Mouse (Mus musculus) hematopoietic stem cell, adult 5-6 weeks (primary cell): Measurements from ENCODE around the gene Gpr107. TPM values are rescaled to one million over a fixed set of nuclear protein-coding genes. Genes with fewer than 3 reads are reported as not detected.
"Not testable (repeated sequence)": the region's sequence is repeated elsewhere in the genome, so short reads cannot be mapped to it uniquely, and the experiment has no call there.

Source experiments
- ATAC-seq, 2 experiments: fragments of 125-278 bp in 1 of 2; replicated peaks in 1 of 2; 2 replicates each; pipeline ENCODE4 v1.8.0; 2016 to 2017; ENCODE audit warnings: inconsistent platforms in 2 of 2, mild to moderate bottlenecking in 2 of 2, moderate number of reproducible peaks in 2 of 2, low read depth in 1 of 2, moderate TSS enrichment in 1 of 2; ENCODE audit not compliant: low FRiP score in 2 of 2, poor library complexity in 2 of 2, severe bottlenecking in 2 of 2, insufficient read depth in 1 of 2, low TSS enrichment in 1 of 2
- total RNA-seq: library from RNA; stranded (forward); fragments of 172-1452, 232-1000 nt; gene quantifications from 2 replicates; pipeline ENCODE4 v1.2.3, GENCODE M21; 2017

Gene Gpr107
- total RNA-seq, 1 experiment from 2014 or later = 11.8 TPM

GRCm38 (mm10) chr2:31172536-31172935, 20.4 kb downstream of the Gpr107 start:
- ATAC-seq = no peak

DNA sequence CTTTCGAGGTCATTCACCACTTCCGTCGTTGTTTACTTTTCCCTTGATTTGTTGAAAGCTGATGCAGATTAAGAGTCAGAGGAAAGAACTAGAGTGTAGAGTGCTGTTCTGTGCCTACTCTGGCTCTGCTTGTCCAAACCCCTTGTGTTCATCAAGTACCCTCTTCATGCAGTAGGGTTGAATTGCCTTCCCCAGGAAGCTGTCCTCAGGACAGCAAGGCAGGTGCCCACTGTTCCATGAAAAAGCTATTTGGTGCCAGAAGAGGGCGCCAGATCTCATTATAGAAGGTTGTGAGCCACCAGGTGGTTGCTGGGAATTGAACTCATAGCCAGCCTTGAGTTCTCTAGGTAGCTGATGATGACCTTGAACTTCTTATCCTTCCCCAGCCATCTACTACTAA, 21.2 kb downstream of the Gpr107 start:
- no peak for ATAC-seq

GRCm38 (mm10) chr2:31178593-31178992, 26.5 kb downstream of the Gpr107 start:
- ATAC-seq = not testable (repeated sequence)

DNA sequence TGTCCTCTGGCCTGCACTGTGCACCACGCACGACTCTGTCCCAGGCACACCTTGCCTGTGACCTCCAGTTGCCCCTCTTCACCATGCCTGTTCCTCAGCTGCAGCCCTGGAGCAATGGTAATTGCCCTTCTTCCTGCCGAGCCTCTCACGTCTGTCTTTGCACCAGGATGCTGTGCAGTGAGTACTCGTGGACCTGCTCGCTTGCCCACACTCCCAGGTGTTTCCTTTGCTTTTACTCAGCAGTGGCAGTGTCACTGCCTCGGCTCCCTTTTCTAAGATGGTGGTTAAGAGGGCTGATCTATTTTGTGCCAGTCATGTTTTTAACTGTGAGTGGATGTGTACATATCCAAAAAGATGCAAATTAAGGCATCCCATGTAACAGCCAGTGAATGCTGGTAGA, 27.4 kb downstream of the Gpr107 start:
- peak; percentile 46 to 62; a peak in 2 of 4 replicates for ATAC-seq

GRCm38 (mm10) chr2:31180081-31180551, 28.0 kb downstream of the Gpr107 start:
- ATAC-seq = no peak

GRCm38 (mm10) chr2:31182786-31183330, 30.7 kb downstream of the Gpr107 start:
- ATAC-seq = no peak

DNA sequence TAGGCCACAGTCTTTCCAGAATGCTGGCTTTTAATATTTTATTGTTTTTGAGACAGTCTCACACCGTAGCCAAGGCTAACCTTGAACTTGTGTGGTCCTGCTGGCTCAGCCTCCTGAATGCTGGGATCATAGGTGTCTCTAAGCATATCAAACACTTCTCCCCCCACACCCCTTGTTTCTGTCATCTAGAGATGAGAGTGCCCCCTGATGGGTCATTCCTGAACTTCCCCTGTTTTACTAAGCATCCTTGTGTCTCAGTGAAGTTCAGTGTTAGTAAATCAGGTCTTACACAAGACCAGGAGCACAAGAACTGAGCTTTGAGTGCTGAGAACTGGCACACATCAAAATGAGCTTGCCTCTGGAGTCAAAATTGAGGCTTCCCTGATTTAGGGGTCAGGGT, 31.7 kb downstream of the Gpr107 start:
- no peak for ATAC-seq

GRCm38 (mm10) chr2:31188691-31189090, 36.6 kb downstream of the Gpr107 start:
- no peak for ATAC-seq

DNA sequence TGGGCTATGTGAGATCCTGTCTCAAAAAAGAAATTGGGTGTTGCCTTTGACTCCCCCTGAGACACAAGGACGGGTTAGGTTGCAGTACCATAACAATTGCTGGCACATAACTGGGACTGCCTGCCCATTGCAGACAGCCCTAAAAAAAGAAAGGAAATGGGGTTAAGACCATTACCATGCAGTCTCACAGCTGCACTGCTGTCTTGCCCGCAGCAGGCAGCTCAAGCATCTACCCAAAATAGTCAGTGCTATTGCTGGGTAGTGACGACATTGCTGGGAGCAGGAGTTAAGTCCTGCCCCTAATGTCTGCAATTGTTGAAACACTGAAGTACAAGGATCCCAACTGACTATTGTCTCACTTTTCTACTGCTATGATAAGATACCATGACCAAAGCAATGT, 37.5 kb downstream of the Gpr107 start:
- ATAC-seq = no peak

- ATAC-seq = no peak
These were observed 39.6 kb downstream of the Gpr107 start for GRCm38 (mm10) chr2:31191765-31192164.

- ATAC-seq = peak; percentile 67 to 77
These were observed 42.4 kb downstream of the Gpr107 start for GRCm38 (mm10) chr2:31194356-31195021.

- no peak for ATAC-seq
These were observed 46.5 kb downstream of the Gpr107 start for GRCm38 (mm10) chr2:31198621-31199020.

DNA sequence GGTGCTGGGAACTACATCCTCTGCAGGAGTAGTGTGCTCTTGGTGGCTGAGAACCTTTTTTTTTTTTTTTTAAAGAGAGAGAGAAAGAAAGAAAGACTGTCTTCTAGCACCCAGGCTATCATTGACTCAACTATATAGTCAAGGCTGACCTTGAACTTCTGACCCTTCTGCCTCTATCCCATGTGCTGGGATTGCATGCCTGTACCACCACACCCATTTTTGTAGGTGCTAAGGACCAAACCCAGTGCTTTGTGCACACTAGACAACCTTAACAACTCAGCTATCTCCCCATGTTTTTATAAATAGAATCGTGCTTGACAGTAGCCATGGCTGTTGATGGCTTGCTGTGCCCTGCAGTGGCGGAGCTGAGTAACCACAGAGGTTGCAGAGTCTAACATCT, 47.9 kb downstream of the Gpr107 start:
- ATAC-seq = no peak

- no peak for ATAC-seq
These were observed 49.7 kb downstream of the Gpr107 start for GRCm38 (mm10) chr2:31201851-31202250.

DNA sequence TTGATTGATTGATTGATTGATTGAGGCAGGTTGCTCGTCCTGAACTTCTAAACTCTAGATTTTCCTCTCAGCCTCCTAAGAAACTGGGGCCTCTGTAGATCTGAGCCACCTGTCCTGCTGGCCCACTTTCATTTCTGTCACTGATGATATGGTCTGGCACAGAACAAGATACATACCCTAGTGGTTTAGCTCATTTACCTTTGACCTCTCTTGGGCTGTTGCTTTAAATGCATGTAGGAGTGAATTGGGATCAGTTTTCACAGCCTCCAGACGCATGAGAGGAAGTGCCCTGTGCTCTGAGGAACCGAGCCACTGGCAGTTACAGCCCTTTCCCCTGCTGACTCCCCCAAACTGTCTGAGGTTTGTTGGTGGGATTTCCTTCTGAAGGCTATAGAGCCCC, 50.2 kb downstream of the Gpr107 start:
- ATAC-seq = 0 out of 4 replicates have a peak, but pooled peaks of 1 of the 2 experiments have one; percentile 33

GRCm38 (mm10) chr2:31202956-31203355, 50.8 kb downstream of the Gpr107 start:
- no peak for ATAC-seq

DNA sequence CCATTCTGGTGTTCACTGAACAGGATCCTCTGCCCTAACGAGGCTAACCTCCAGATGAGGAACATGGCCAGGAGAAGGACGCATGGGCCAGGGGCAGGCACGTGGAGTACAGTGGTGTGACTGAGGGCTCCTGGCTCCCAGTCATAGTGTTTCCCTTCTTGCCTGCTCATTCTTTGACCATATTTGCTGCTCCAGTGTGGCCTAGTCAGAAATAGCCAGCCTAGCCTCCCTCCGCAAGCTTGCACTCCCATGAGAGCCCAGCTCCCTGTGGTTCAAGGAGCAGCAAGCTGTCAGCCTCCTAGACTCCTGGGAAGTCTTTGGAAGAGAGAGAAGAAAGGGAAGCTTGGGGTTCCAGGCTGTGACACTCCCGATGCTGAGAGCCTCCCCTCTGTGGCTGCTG, 52.6 kb downstream of the Gpr107 start:
- no peak for ATAC-seq

GRCm38 (mm10) chr2:31206211-31206610, 54.1 kb downstream of the Gpr107 start:
- ATAC-seq = no peak

DNA sequence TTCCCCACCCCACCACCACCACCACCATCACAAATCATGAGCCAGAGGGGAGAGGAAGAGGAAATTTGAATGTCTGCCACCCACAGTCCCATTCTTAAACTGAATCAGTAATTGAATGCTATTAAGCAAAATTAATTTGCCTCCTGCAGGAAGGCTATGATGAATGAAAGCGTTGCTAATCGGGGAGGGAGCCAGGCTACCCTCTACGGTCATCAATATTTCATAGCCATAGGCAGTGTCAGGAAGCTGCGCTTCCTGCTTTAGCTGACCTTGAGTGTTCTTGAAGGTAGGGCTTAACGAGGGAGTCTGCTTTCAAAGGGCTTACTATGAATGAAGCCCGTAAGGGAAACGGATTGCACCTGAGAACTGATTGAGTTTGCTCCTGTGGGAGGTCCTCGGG, 54.8 kb downstream of the Gpr107 start:
- ATAC-seq = no peak
